13 mouse cellular contexts compared by ENCODE assay signal in genomic region chr7:67230640-67231140, GRCm38 (mm10). TPM values are rescaled to one million over a fixed set of nuclear protein-coding genes. Genes with fewer than 3 reads are reported as not detected.
A peak's percentile ranks its signal among the peaks of the same experiment; 100 is the strongest.
DNase-seq lines count a peak whose midpoint lies in the region; ATAC-seq and TF ChIP-seq lines count a peak whose summit lies in the region.
"Had no signal": no experiment of that assay in that cellular context is flagged by ENCODE, and none has a peak within 500 bp of the region (broad histone marks: within the 10 kb centered on the region; RNA-seq: fewer than 3 reads in every experiment).

No protein-coding gene starts in this region.

- H3K4me2 ChIP-seq in embryonic facial prominence, embryonic 15.5 days (replicated peaks) = no peak overlapping the region
- no peak overlapping the region for H3K4me2 ChIP-seq in hindbrain, postnatal 0 days (ENCODE audit: low read depth, low read length)
- H3K4me2 ChIP-seq in hindbrain, embryonic 14.5 days (replicated peaks) = no peak overlapping the region
- no peak overlapping the region for H3K4me2 ChIP-seq in midbrain, embryonic 14.5 days (ENCODE audit: low read length)
- H3K4me2 ChIP-seq in midbrain, embryonic 16.5 days (ENCODE audit: low read length) = no peak overlapping the region
- H3K4me2 ChIP-seq: embryonic facial prominence, embryonic 13.5 days; limb, embryonic 13.5 days had no signal

- no peaks in the 10 kb centered on the region for H3K9me3 ChIP-seq in embryonic facial prominence, embryonic 15.5 days (replicated peaks)
- H3K9me3 ChIP-seq in embryonic facial prominence, embryonic 10.5 days = no peaks in the 10 kb centered on the region
- no peaks in the 10 kb centered on the region for H3K9me3 ChIP-seq in hindbrain, postnatal 0 days (ENCODE audit: low read length)
- H3K9me3 ChIP-seq in hindbrain, embryonic 14.5 days (ENCODE audit: control insufficient read depth, low read length) = no peaks in the 10 kb centered on the region
- H3K9me3 ChIP-seq in midbrain, embryonic 14.5 days (ENCODE audit: control insufficient read depth, low read length) = no peaks in the 10 kb centered on the region
- no peaks in the 10 kb centered on the region for H3K9me3 ChIP-seq in midbrain, embryonic 10.5 days (replicated peaks)
- no peaks in the 10 kb centered on the region for H3K9me3 ChIP-seq in midbrain, embryonic 16.5 days (replicated peaks; ENCODE audit: control insufficient read depth, low read length, poor library complexity, severe bottlenecking)
- H3K9me3 ChIP-seq: embryonic facial prominence, embryonic 13.5 days; limb, embryonic 13.5 days had no signal

- peaks cover 33% of the 10 kb centered on the region for H3K36me3 ChIP-seq in embryonic facial prominence, embryonic 15.5 days
- H3K36me3 ChIP-seq in embryonic facial prominence, embryonic 10.5 days (replicated peaks) = peaks cover 44% of the 10 kb centered on the region
- peaks cover 34% of the 10 kb centered on the region; the same call in 1 of the 2 replicates for H3K36me3 ChIP-seq in hindbrain, postnatal 0 days (ENCODE audit: insufficient read depth, low read length)
- H3K36me3 ChIP-seq in hindbrain, embryonic 14.5 days (replicated peaks; ENCODE audit: control insufficient read depth, insufficient read depth) = peaks cover 46% of the 10 kb centered on the region
- peaks cover 45% of the 10 kb centered on the region for H3K36me3 ChIP-seq in midbrain, embryonic 14.5 days (ENCODE audit: control insufficient read depth, insufficient read depth, low read length)
- peaks cover 43% of the 10 kb centered on the region for H3K36me3 ChIP-seq in midbrain, embryonic 10.5 days
- peaks cover 9% of the 10 kb centered on the region for H3K36me3 ChIP-seq in midbrain, embryonic 16.5 days (ENCODE audit: control insufficient read depth, insufficient read depth, low read length)

- ATAC-seq in embryonic facial prominence, embryonic 15.5 days (ENCODE audit: insufficient number of reproducible peaks, low FRiP score, low TSS enrichment, low read depth) = no peak
- no peak for ATAC-seq in hindbrain, postnatal 0 days
- ATAC-seq in hindbrain, embryonic 14.5 days (ENCODE audit: low FRiP score) = no peak
- no peak for ATAC-seq in midbrain, embryonic 14.5 days (ENCODE audit: low FRiP score, low TSS enrichment)
- no peak for ATAC-seq in midbrain, embryonic 16.5 days
- ATAC-seq: intestine, embryonic 16.5 days had no signal

- no peak for TF ChIP-seq CTCF in hindbrain, postnatal 0 days (IDR thresholded peaks at IDR 0.05; ENCODE audit: low read depth)

- peak overlapping the region; percentile 23; the same call in 1 of the 2 replicates for H3K27ac ChIP-seq in embryonic facial prominence, embryonic 15.5 days (replicated peaks)
- H3K27ac ChIP-seq in embryonic facial prominence, embryonic 10.5 days (replicated peaks) = no peak overlapping the region
- peak overlapping the region; percentile 11; the same call in 1 of the 2 replicates for H3K27ac ChIP-seq in hindbrain, postnatal 0 days
- no peak overlapping the region for H3K27ac ChIP-seq in hindbrain, embryonic 14.5 days
- peak overlapping the region; percentile 55 for H3K27ac ChIP-seq in midbrain, embryonic 14.5 days (replicated peaks; ENCODE audit: low read depth, low read length)
- H3K27ac ChIP-seq in midbrain, embryonic 10.5 days (replicated peaks) = no peak overlapping the region
- H3K27ac ChIP-seq in midbrain, embryonic 16.5 days (ENCODE audit: low read length) = peak overlapping the region; percentile 60; the same call in 1 of the 2 replicates
- H3K27ac ChIP-seq: embryonic facial prominence, embryonic 13.5 days; limb, embryonic 13.5 days had no signal

- 81% methylated on average over 3 of the region's 3 CpGs for WGBS in embryonic facial prominence, embryonic 15.5 days
- WGBS in embryonic facial prominence, embryonic 10.5 days = 86% methylated on average over 3 of the region's 3 CpGs
- WGBS in hindbrain, postnatal 0 days = 72% methylated on average over 3 of the region's 3 CpGs
- WGBS in hindbrain, embryonic 14.5 days = 89% methylated on average over 3 of the region's 3 CpGs
- 84% methylated on average over 3 of the region's 3 CpGs for whole genome bisulfite sequencing in midbrain, embryonic 14.5 days
- WGBS in midbrain, embryonic 10.5 days = 93% methylated on average over 3 of the region's 3 CpGs
- WGBS in midbrain, embryonic 16.5 days = 90% methylated on average over 3 of the region's 3 CpGs

- DNase-seq in embryonic facial prominence, embryonic 10.5 days (ENCODE audit: low spot score) = no peak
- no peak for DNase-seq in hindbrain, postnatal 0 days (ENCODE audit: low spot score)
- no peak for DNase-seq in hindbrain, embryonic 14.5 days (ENCODE audit: low spot score)
- DNase-seq in midbrain, embryonic 14.5 days = no peak
- no peak for DNase-seq in midbrain, embryonic 10.5 days (ENCODE audit: low spot score)
- DNase-seq in cerebellum, adult 8-10 months = no peak
- DNase-seq: layer of hippocampus, adult 9-11 months; lung, postnatal 14 days had no signal

- H3K9ac ChIP-seq in embryonic facial prominence, embryonic 15.5 days = no peak overlapping the region
- no peak overlapping the region for H3K9ac ChIP-seq in hindbrain, postnatal 0 days (replicated peaks; ENCODE audit: low read length)
- H3K9ac ChIP-seq in hindbrain, embryonic 14.5 days = no peak overlapping the region
- H3K9ac ChIP-seq in midbrain, embryonic 14.5 days (replicated peaks; ENCODE audit: low read length) = no peak overlapping the region
- no peak overlapping the region for H3K9ac ChIP-seq in midbrain, embryonic 16.5 days (ENCODE audit: low read depth, low read length)
- H3K9ac ChIP-seq: embryonic facial prominence, embryonic 13.5 days; limb, embryonic 13.5 days had no signal

- no peak overlapping the region for H3K4me3 ChIP-seq in embryonic facial prominence, embryonic 15.5 days (replicated peaks)
- H3K4me3 ChIP-seq in embryonic facial prominence, embryonic 10.5 days = no peak overlapping the region
- no peak overlapping the region for H3K4me3 ChIP-seq in hindbrain, postnatal 0 days (ENCODE audit: low read length)
- no peak overlapping the region for H3K4me3 ChIP-seq in hindbrain, embryonic 14.5 days (replicated peaks; ENCODE audit: low read length)
- H3K4me3 ChIP-seq in midbrain, embryonic 14.5 days (replicated peaks; ENCODE audit: low read depth, low read length) = no peak overlapping the region
- no peak overlapping the region for H3K4me3 ChIP-seq in midbrain, embryonic 10.5 days
- no peak overlapping the region for H3K4me3 ChIP-seq in midbrain, embryonic 16.5 days (ENCODE audit: low read depth, low read length)
- H3K4me3 ChIP-seq: embryonic facial prominence, embryonic 13.5 days; limb, embryonic 13.5 days had no signal

- H3K4me1 ChIP-seq in embryonic facial prominence, embryonic 15.5 days = peaks cover 5% of the 10 kb centered on the region; the same call in 1 of the 2 replicates
- no peaks in the 10 kb centered on the region for H3K4me1 ChIP-seq in embryonic facial prominence, embryonic 10.5 days
- H3K4me1 ChIP-seq in hindbrain, postnatal 0 days (ENCODE audit: insufficient read depth, low read length) = no peaks in the 10 kb centered on the region
- H3K4me1 ChIP-seq in hindbrain, embryonic 14.5 days (replicated peaks; ENCODE audit: control insufficient read depth, insufficient read depth, low read length) = no peaks in the 10 kb centered on the region
- peaks cover 6% of the 10 kb centered on the region; the same call in 1 of the 2 replicates for H3K4me1 ChIP-seq in midbrain, embryonic 14.5 days (ENCODE audit: control insufficient read depth, insufficient read depth, low read length)
- H3K4me1 ChIP-seq in midbrain, embryonic 10.5 days = no peaks in the 10 kb centered on the region
- H3K4me1 ChIP-seq in midbrain, embryonic 16.5 days (ENCODE audit: control insufficient read depth, insufficient read depth, low read length) = peaks cover 9% of the 10 kb centered on the region
- H3K4me1 ChIP-seq: embryonic facial prominence, embryonic 13.5 days had no signal

- H3K27me3 ChIP-seq in embryonic facial prominence, embryonic 15.5 days = no peaks in the 10 kb centered on the region
- H3K27me3 ChIP-seq in embryonic facial prominence, embryonic 10.5 days (replicated peaks; ENCODE audit: low read depth, poor library complexity, severe bottlenecking) = no peaks in the 10 kb centered on the region
- no peaks in the 10 kb centered on the region for H3K27me3 ChIP-seq in hindbrain, postnatal 0 days (ENCODE audit: insufficient read depth, low read length)
- H3K27me3 ChIP-seq in hindbrain, embryonic 14.5 days (ENCODE audit: control insufficient read depth, insufficient read depth, low read length) = no peaks in the 10 kb centered on the region
- H3K27me3 ChIP-seq in midbrain, embryonic 14.5 days (ENCODE audit: control insufficient read depth, insufficient read depth, low read length) = no peaks in the 10 kb centered on the region
- no peaks in the 10 kb centered on the region for H3K27me3 ChIP-seq in midbrain, embryonic 10.5 days (ENCODE audit: low read depth, poor library complexity, severe bottlenecking)
- H3K27me3 ChIP-seq in midbrain, embryonic 16.5 days (ENCODE audit: control insufficient read depth, insufficient read depth, low read depth, low read length) = no peaks in the 10 kb centered on the region
- H3K27me3 ChIP-seq: embryonic facial prominence, embryonic 13.5 days; limb, embryonic 13.5 days had no signal

RNA-seq across cellular contexts. Expression of gene Lysmd4, which starts 8.3 kb away (rescaled TPM):
- 17.4 and 17.8 TPM in 2 replicates for polyA plus RNA-seq in embryonic facial prominence, embryonic 15.5 days (2015; fragmentation: Nextera tagmentation; extraction: Ambion mirVana)
- polyA plus RNA-seq in embryonic facial prominence, embryonic 10.5 days (2016; fragmentation: Nextera tagmentation; extraction: Ambion mirVana) = 14.0 and 14.3 TPM in 2 replicates
- total RNA-seq in hindbrain, postnatal 0 days (2014; rRNA removed) = 32.2 and 41.9 TPM in 2 replicates
- polyA plus RNA-seq in hindbrain, postnatal 0 days (2015; fragmentation: Nextera tagmentation; extraction: Ambion mirVana) = 39.5 and 44.6 TPM in 2 replicates
- polyA plus RNA-seq in hindbrain, embryonic 14.5 days (2014; fragmentation: Nextera tagmentation; extraction: Ambion mirVana) = 29.8 and 32.2 TPM in 2 replicates
- 30.0 and 31.9 TPM in 2 replicates for polyA plus RNA-seq in midbrain, embryonic 14.5 days (2014; fragmentation: Nextera tagmentation; extraction: Ambion mirVana)
- polyA plus RNA-seq in midbrain, embryonic 10.5 days (2016; fragmentation: Nextera tagmentation; extraction: Ambion mirVana) = 13.0 and 17.0 TPM in 2 replicates
- polyA plus RNA-seq in midbrain, embryonic 16.5 days (2015; fragmentation: Nextera tagmentation; extraction: Ambion mirVana) = 33.4 and 37.8 TPM in 2 replicates

Comparison
In these comparisons a context has a peak if more than half of its experiments do, and no peak if none do; other contexts are left out.
1. H3K27ac ChIP-seq: peak in embryonic facial prominence, embryonic 15.5 days (single experiment), hindbrain, postnatal 0 days (single experiment), midbrain, embryonic 14.5 days (single experiment) and midbrain, embryonic 16.5 days (single experiment); none in embryonic facial prominence, embryonic 10.5 days (single experiment), hindbrain, embryonic 14.5 days (single experiment) and midbrain, embryonic 10.5 days (single experiment).